In genomic region chr7:110116731-110117291, GRCm38 (mm10) we compare ENCODE assay signal across 8 mouse cellular contexts. TPM values are rescaled to one million over a fixed set of nuclear protein-coding genes. Genes with fewer than 3 reads are reported as not detected.
DNase-seq lines count a peak whose midpoint lies in the region; ATAC-seq and TF ChIP-seq lines count a peak whose summit lies in the region.

No protein-coding gene starts in this region.

- no peak overlapping the region for H3K4me3 ChIP-seq in liver, postnatal 0 days (ENCODE audit: low read depth, low read length)
- H3K4me3 ChIP-seq in liver, embryonic 11.5 days (ENCODE audit: low read depth, low read length): no peak overlapping the region
- no peak overlapping the region for H3K4me3 ChIP-seq in brown adipose tissue, adult 24 weeks (ENCODE audit: insufficient read depth, low read depth, low read length)
- H3K4me3 ChIP-seq in olfactory bulb, adult 2 months (ENCODE audit: insufficient read depth, low read depth, low read length): no peak overlapping the region
- no peak overlapping the region for H3K4me3 ChIP-seq in hindbrain, embryonic 14.5 days (replicated peaks; ENCODE audit: low read length)

- H3K27ac ChIP-seq in liver, postnatal 0 days (ENCODE audit: low read depth): no peak overlapping the region
- H3K27ac ChIP-seq in liver, embryonic 11.5 days (ENCODE audit: low read depth, low read length): no peak overlapping the region
- peak overlapping the region; percentile 69 for H3K27ac ChIP-seq in brown adipose tissue, adult 24 weeks (replicated peaks; ENCODE audit: low read depth, low read length)
- peak overlapping the region; percentile 64 for H3K27ac ChIP-seq in olfactory bulb, adult 2 months (ENCODE audit: insufficient read depth, low read depth, low read length)
- no peak overlapping the region for H3K27ac ChIP-seq in hindbrain, embryonic 14.5 days

- TF ChIP-seq POLR2A in olfactory bulb, adult 2 months (IDR thresholded peaks at IDR 0.05; ENCODE audit: insufficient read depth, low read depth, low read length): no peak

- no peaks in the 10 kb centered on the region for H3K9me3 ChIP-seq in liver, postnatal 0 days (ENCODE audit: low read length)
- no peaks in the 10 kb centered on the region for H3K9me3 ChIP-seq in liver, embryonic 11.5 days (ENCODE audit: control insufficient read depth, low read length)
- no peaks in the 10 kb centered on the region for H3K9me3 ChIP-seq in hindbrain, embryonic 14.5 days (ENCODE audit: control insufficient read depth, low read length)

- no peaks in the 10 kb centered on the region for H3K27me3 ChIP-seq in liver, postnatal 0 days (ENCODE audit: insufficient read depth, low read length)
- H3K27me3 ChIP-seq in liver, embryonic 11.5 days (replicated peaks; ENCODE audit: control insufficient read depth, insufficient read depth, low read length): no peaks in the 10 kb centered on the region
- no peaks in the 10 kb centered on the region for H3K27me3 ChIP-seq in hindbrain, embryonic 14.5 days (ENCODE audit: control insufficient read depth, insufficient read depth, low read length)

- TF ChIP-seq EP300 in liver, postnatal 0 days (IDR thresholded peaks at IDR 0.05; ENCODE audit: low read depth): peak; percentile 62; the same call in 1 of the 2 replicates

- no peak for ATAC-seq in liver, postnatal 0 days
- no peak for ATAC-seq in liver, embryonic 11.5 days (replicated peaks; ENCODE audit: low FRiP score)
- ATAC-seq in hindbrain, embryonic 14.5 days (ENCODE audit: low FRiP score): no peak

- no peak for TF ChIP-seq CTCF in liver, postnatal 0 days (IDR thresholded peaks at IDR 0.05; ENCODE audit: low read depth)
- no peak for TF ChIP-seq CTCF in olfactory bulb, adult 2 months (IDR thresholded peaks at IDR 0.05; ENCODE audit: insufficient read depth, low read depth, low read length)

- H3K9ac ChIP-seq in liver, postnatal 0 days (replicated peaks): no peak overlapping the region
- no peak overlapping the region for H3K9ac ChIP-seq in liver, embryonic 11.5 days (ENCODE audit: low read depth, low read length)
- no peak overlapping the region for H3K9ac ChIP-seq in hindbrain, embryonic 14.5 days

- intact Hi-C loops in heart, postnatal 36 days (cut with DNase I): loop anchor here (5.0 kb wide), 1 partner anchor 55 kb away; the partner anchor contains the start of gene Zfp143

- H3K4me2 ChIP-seq in liver, postnatal 0 days (ENCODE audit: low read depth, low read length): no peak overlapping the region
- no peak overlapping the region for H3K4me2 ChIP-seq in liver, embryonic 11.5 days
- no peak overlapping the region for H3K4me2 ChIP-seq in hindbrain, embryonic 14.5 days (replicated peaks)

- H3K36me3 ChIP-seq in liver, postnatal 0 days (replicated peaks; ENCODE audit: insufficient read depth, low read length): no peaks in the 10 kb centered on the region
- H3K36me3 ChIP-seq in liver, embryonic 11.5 days (ENCODE audit: control insufficient read depth, insufficient read depth, low read length): no peaks in the 10 kb centered on the region
- H3K36me3 ChIP-seq in hindbrain, embryonic 14.5 days (replicated peaks; ENCODE audit: control insufficient read depth, insufficient read depth): no peaks in the 10 kb centered on the region

- 29% methylated on average over 1 of the region's 1 CpGs for WGBS in liver, postnatal 0 days (ENCODE audit: insufficient replicate concordance)
- 54% methylated on average over 1 of the region's 1 CpGs for WGBS in liver, embryonic 11.5 days
- 13% methylated on average over 1 of the region's 1 CpGs for WGBS in olfactory bulb, adult 2 months
- 9% methylated on average over 1 of the region's 1 CpGs for WGBS in hindbrain, embryonic 14.5 days

- no peak for DNase-seq in liver, postnatal 0 days
- DNase-seq in liver, embryonic 11.5 days (ENCODE audit: low spot score): no peak
- peak; percentile 54 to 68 for DNase-seq in heart, postnatal 36 days
- no peak for DNase-seq in cerebellum, adult 11-12 months
- no peak for DNase-seq in adrenal gland, postnatal 25 days
- no peak for DNase-seq in hindbrain, embryonic 14.5 days (ENCODE audit: low spot score)

- H3K4me1 ChIP-seq in liver, postnatal 0 days (ENCODE audit: insufficient read depth): peaks cover 5% of the 10 kb centered on the region; the same call in 1 of the 2 replicates
- H3K4me1 ChIP-seq in liver, embryonic 11.5 days (replicated peaks; ENCODE audit: control insufficient read depth, insufficient read depth, low read length): 0 out of 2 replicates have a peak, but pooled peaks cover 9% of the 10 kb centered on the region
- H3K4me1 ChIP-seq in brown adipose tissue, adult 24 weeks (ENCODE audit: control insufficient read depth, insufficient read depth, insufficient read length, low read length): peaks cover 10% of the 10 kb centered on the region; the same call in 1 of the 2 replicates
- peaks cover 6% of the 10 kb centered on the region; the same call in 1 of the 2 replicates for H3K4me1 ChIP-seq in olfactory bulb, adult 2 months (ENCODE audit: control insufficient read depth, insufficient read depth, low read length)
- H3K4me1 ChIP-seq in hindbrain, embryonic 14.5 days (replicated peaks; ENCODE audit: control insufficient read depth, insufficient read depth, low read length): no peaks in the 10 kb centered on the region

RNA-seq across cellular contexts. Expression of gene Wee1, which starts 5.0 kb away (rescaled TPM):
- 4.5 and 5.3 TPM in 2 replicates for polyA plus RNA-seq in liver, postnatal 0 days (2015; fragmentation: Nextera tagmentation; extraction: Ambion mirVana)
- 26.5 and 28.0 TPM in 2 replicates for polyA plus RNA-seq in liver, embryonic 11.5 days (2014; fragmentation: Nextera tagmentation; extraction: Ambion mirVana)
- polyA plus RNA-seq in brown adipose tissue, adult 24 weeks (2012; ENCODE audit: insufficient read depth, insufficient read length, missing spikeins): 3.9 and 4.2 TPM in 2 replicates
- total RNA-seq in heart, postnatal 36 days (2021): 1 to 10 TPM; 9.2 to 9.8 TPM
- polyA plus RNA-seq in olfactory bulb, adult 2 months (2012; ENCODE audit: insufficient read depth, insufficient read length, low replicate concordance, missing spikeins): not detected in 2 replicates
- 14.5 and 17.0 TPM in 2 replicates for total RNA-seq in adrenal gland, postnatal 25 days (2021)
- polyA plus RNA-seq in hindbrain, embryonic 14.5 days (2014; fragmentation: Nextera tagmentation; extraction: Ambion mirVana): 5.7 and 7.8 TPM in 2 replicates

RNA-seq across cellular contexts. Expression of gene Zfp143, which starts 55.8 kb away (rescaled TPM):
- polyA plus RNA-seq in liver, postnatal 0 days (2015; fragmentation: Nextera tagmentation; extraction: Ambion mirVana): 4.1 and 5.2 TPM in 2 replicates
- 16.8 and 19.5 TPM in 2 replicates for polyA plus RNA-seq in liver, embryonic 11.5 days (2014; fragmentation: Nextera tagmentation; extraction: Ambion mirVana)
- polyA plus RNA-seq in brown adipose tissue, adult 24 weeks (2012; ENCODE audit: insufficient read depth, insufficient read length, missing spikeins): 4.5 and 7.8 TPM in 2 replicates
- total RNA-seq in heart, postnatal 36 days (2021): 10 to 100 TPM in 1 of 2 experiments, 1 to 10 TPM in 1; 9.7 to 12.8 TPM
- not detected in 2 replicates for polyA plus RNA-seq in olfactory bulb, adult 2 months (2012; ENCODE audit: insufficient read depth, insufficient read length, low replicate concordance, missing spikeins)
- 14.2 and 16.9 TPM in 2 replicates for total RNA-seq in adrenal gland, postnatal 25 days (2021)
- 14.7 and 17.0 TPM in 2 replicates for polyA plus RNA-seq in hindbrain, embryonic 14.5 days (2014; fragmentation: Nextera tagmentation; extraction: Ambion mirVana)

Comparison
In these comparisons a context has a peak if more than half of its experiments do, and no peak if none do; other contexts are left out.
1. DNase-seq: peak in heart, postnatal 36 days (2 of 2); none in liver, postnatal 0 days (single experiment), liver, embryonic 11.5 days (single experiment), cerebellum, adult 11-12 months (single experiment), adrenal gland, postnatal 25 days (single experiment) and hindbrain, embryonic 14.5 days (single experiment).
2. H3K27ac ChIP-seq: peak in brown adipose tissue, adult 24 weeks (single experiment) and olfactory bulb, adult 2 months (single experiment); none in liver, postnatal 0 days (single experiment), liver, embryonic 11.5 days (single experiment) and hindbrain, embryonic 14.5 days (single experiment).